Mouse (Mus musculus): ENCODE measurements around the gene Palm. TPM values are rescaled to one million over a fixed set of nuclear protein-coding genes. Genes with fewer than 3 reads are reported as not detected.

The Palm gene
- polyA plus RNA-seq, 1 experiment = 15.4 TPM

DNA sequence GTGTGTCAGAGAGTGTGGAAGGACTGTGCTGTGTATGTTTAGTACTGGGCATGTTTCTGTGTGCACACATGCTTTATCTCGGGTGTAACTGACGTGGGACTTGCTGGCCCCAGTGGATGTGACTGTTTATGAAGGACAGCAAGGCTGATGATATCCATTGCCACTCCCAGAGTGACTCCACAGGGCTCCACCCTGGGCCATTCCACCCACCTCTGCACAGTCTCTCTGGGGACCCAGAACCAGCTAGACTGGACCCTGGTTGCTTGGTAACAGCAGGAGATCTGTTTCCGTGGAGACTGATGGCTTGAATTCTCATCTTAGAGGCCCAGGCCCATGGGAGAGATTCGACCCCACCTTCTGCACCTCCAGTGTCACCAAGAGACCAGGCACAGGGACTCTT, 24.9 kb downstream of the Palm start:
- WGBS = 41% methylated on average over 4 of the region's 4 CpGs
- DNase-seq (ENCODE audit: low read depth, low spot score) = no peak

DNA sequence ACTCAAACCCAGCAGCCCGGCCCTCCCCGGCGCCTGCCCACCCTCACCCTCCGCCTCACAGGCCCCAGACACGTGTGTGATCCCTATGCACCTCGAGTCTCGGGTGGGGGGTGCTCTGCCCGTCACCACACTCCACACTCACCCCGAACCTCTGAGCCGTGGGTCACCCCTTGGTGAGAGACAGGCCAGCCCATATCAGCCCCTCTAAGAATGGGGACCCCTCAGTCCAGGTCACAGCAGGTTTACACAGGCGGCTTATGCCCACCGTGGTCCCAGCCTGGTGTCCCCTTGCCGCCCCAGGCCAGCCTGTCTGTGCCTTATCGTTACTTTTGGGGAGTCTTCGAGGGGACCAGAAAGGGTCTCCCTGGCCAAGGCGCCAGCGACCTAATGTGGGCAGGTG, 26.2 kb downstream of the Palm start:
- WGBS = 81% methylated on average over 17 of the region's 17 CpGs
- DNase-seq (ENCODE audit: low read depth, low spot score) = no peak

DNA sequence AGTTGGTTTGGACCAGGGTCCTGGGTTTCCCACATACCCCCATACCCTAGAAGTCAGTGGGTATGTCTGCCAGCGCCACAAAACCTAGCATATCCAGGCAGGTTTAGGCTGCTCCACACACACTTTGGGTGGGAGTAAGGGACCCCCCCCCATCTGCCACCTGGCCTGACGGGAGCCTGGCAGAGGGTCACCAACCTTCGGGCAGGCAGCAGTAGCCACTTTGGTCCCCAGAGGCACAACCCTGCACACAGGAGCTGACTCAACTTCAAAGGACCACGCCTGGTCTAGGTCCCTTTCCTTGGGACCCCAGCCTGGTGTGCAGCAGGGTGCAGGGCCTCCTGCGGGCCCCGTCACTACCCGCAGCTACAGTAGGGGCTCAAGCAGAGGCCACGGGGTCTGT, 26.9 kb downstream of the Palm start:
- 46% methylated on average over 8 of the region's 8 CpGs for WGBS
- DNase-seq (ENCODE audit: low read depth, low spot score) = no peak

DNA sequence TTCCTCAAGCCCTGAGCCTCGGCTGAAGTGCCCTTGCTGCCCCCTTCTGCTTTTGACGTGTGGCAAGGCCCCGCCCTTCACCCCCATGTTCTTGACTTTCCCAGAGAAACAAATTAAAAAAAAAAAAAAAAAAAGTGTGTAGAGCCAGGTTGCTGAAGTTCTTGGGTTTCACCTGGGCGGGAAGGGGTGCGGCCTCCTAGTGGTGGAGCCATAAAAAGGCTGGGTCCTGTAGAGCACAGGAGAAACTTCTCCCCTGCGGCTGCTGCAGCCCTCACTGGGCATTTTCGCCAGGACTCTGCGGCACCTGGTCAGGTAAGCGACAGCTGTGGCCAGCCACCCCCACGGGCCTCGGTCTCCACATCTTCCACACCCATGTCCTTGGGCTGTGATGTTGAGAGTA, 27.4 kb downstream of the Palm start, which contains the start of gene Misp:
Gene Misp, plus strand, starts transcription at position 208 of the 400 bp plus-strand sequence.
- no peak for DNase-seq (ENCODE audit: low read depth, low spot score)
- 28% methylated on average over 11 of the region's 11 CpGs for WGBS

DNA sequence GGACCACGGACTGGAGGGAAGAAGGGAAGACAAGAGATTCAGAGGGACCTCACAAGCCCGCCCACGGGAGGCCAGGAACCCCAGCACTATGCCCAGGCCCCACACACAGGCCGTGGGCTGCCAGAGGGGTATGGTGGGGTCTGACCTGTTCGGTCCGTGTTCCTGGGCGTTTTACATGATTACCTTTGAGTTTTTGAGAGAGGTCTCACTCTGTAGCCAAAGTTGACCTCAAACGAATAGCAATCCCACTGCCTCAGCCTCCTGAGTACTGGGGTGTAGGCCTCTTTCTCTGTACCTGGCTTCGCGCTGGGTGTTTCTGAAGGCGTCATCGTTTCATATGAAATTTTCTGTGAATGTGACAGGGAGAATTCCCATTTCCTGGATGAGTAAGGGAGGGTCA, 28.4 kb downstream of the Palm start:
- WGBS = 35% methylated on average over 12 of the region's 12 CpGs
- no peak for DNase-seq (ENCODE audit: low read depth, low spot score)

DNA sequence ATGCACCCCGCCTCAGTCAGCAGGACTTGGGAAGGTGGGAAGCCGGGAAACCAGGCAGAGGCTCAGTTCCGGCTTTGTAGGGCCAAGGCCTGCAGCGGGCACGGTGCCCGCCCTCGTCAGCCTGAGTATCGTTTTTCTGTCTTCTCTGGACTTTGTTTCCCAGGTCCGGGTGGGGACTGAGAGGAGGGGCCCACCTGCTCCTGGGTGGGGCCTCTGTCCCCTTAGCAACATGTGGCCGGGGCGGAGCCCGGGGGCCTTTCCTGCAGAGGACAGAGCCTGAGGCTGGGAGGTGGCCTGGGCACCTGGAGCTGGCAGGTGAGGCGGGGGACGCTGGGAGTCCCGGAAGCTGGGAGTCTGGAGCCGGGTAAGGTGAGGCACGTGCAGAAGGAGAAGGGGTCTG, 29.0 kb downstream of the Palm start:
- no peak for DNase-seq (ENCODE audit: low read depth, low spot score)
- WGBS = 25% methylated on average over 17 of the region's 17 CpGs

DNA sequence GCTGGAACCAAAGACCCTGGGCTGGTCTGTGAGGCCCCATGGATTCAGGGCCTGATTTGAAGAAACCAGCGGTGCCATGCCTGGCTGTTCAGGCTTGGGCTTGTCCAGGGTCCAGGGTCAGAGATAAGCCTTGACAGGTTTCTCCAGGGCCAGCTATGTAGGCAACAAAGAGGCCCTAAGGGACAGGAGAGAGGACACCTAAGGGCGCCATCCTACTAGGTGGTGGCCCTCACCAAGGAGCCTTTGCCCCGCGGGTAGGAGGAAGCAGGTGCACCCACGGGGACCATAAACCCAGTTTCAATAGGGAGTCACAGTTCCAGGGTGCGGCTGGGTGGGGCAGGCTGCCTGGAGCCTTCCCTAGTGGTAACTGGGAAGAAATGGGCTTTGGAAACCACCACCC, 29.6 kb downstream of the Palm start:
- 26% methylated on average over 6 of the region's 6 CpGs for WGBS
- no peak for DNase-seq (ENCODE audit: low read depth, low spot score)

DNA sequence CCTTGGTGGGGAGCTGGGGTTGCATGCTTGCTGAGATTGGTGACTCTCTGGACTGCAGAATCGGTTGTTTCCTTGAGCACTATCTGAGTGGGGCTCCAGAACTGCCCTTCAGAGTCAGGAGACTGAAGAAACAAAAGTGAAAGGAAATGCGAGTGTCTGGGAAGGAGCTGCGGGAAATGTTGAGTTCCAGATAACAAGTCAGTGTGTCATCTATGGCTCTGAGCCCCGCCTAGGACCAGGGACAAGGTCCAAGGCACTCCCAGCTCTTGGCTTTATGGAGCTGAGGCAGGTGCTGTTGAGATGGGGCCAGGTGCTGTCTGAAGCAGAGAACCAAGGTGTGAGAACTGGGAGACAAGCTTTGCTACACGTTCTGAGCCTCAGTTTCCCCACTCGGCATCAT, 31.0 kb downstream of the Palm start:
- 11% methylated on average over 6 of the region's 6 CpGs for WGBS
- peak; percentile 93 for DNase-seq (ENCODE audit: low read depth, low spot score)

DNA sequence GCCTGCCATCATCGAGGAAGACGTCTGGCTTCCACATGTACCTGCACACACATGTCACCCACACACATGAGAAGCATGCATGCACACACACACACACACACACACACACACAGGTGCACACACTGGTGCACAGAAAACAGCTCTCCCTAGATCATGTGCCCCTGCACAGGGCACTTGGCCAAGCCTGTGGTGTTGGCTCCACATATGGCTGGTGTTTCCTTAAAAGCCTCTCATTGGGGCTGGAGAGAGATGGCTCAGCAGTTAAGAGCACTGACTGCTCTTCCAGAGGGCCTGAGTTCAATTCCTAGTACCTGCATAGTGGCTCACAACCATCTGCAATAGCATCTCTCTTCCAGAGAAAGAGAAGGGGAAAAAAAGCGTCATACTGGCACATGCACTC, 38.2 kb downstream of the Palm start:
- no peak for DNase-seq (ENCODE audit: low read depth, low spot score)
- WGBS = 75% methylated on average over 3 of the region's 3 CpGs

DNA sequence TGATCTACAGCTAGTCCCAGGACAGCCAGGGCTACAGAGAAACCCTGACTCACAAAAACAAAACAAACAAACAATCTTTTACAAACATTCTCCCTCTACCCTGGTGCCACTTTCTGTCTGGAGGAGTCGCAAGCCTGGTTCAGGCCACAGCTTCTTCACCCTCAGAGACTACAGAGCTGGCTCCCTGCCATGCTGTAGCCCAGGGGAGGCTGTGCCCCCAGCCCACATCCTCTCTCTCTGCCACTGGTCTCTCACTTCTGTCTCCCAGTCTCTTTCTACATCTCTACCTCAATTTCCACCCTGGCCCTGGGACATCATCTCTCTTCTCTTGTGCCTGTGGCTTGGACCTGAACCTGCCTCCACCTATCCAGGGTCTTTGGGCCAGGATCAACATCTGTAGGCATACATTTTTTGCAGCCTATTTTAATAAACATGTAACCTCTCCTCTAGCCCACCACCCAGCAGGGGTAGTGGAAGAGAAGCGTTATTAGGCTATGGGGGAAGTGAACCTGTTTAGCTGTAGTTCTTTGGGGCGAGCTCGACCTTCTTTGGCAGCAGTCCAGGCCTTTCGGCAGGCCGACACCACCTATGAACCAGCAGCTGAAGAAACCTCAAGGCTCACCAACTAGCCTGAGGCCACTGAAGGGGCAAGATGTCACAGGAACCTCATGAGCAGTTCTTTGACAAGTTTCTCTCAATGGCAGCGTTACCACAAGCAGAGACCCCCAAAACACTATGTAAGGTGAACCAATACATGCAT, 38.8 kb downstream of the Palm start:
- 38% methylated on average over 7 of the region's 7 CpGs for WGBS
- DNase-seq (ENCODE audit: low read depth, low spot score) = no peak

DNA sequence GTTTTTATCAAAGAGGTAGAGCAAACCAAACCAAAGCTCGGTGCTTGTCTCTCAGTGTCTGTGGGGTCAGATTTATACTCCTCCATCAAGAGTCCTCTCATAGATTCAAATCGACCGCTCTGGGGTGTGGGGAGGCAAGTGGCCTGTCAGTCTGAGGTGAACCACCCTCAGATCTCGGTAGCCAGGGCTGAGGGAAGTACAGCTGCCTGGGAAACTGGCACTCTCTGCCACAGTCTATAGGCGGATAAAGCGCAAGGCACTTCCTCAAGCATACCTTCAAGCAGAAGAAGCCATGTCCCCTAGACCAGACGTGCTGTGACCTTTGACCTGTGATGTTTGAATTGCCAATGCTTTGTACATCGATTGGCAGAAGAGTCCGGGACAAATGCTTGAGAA, 39.4 kb downstream of the Palm start:
- 41% methylated on average over 9 of the region's 9 CpGs for WGBS
- no peak for DNase-seq (ENCODE audit: low read depth, low spot score)

DNA sequence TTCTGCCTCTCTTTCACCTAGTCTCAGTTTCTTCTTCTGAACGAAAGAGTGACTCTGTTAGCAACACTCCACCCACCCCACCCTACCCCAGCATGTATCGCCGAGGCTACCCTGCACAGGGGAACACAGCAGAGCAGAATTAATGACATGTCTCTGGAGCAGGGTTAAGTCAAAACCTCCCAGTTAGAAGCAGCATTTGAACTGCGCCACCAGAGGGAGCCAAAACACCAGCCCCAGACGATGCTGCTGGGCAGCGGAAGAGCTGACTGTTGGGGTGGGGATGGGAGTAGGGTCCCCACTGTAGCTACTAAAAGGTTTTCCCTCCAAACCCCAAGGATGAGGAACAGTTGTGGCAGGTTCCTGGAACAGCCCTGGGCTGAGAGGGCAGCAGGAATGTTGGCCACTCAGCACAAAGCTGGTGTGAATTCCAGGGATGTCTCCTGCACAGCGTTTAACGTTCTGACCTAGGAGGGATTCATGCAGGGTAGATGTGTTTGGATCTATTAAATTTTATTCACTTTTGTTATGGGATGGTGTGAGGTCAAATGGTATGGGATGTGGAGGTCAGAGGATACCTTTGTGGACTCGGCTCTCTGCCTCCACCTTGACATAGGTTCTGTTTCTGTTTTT, 41.5 kb downstream of the Palm start:
- 14% methylated on average over 9 of the region's 9 CpGs for WGBS
- DNase-seq (ENCODE audit: low read depth, low spot score) = no peak

DNA sequence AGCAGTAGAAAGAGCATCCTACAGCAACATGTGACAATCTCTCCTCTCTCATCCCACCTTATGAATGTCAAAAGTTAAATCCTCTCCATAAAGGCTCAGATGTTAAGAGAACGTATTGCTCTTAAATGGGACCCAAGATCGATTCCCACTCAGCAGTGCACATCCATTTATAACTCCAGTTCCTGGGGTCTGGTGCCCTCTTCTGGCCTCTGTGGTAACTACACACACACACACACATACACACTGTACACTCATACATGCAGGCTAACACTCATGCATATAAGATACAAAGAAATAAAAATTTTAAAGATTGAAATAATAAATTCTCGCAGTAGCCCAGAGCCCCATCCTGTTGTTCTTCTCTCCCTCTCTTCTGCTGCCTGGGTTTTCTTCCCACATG, 43.5 kb downstream of the Palm start:
- 94% methylated on average over 3 of the region's 3 CpGs for WGBS
- no peak for DNase-seq (ENCODE audit: low read depth, low spot score)

DNA sequence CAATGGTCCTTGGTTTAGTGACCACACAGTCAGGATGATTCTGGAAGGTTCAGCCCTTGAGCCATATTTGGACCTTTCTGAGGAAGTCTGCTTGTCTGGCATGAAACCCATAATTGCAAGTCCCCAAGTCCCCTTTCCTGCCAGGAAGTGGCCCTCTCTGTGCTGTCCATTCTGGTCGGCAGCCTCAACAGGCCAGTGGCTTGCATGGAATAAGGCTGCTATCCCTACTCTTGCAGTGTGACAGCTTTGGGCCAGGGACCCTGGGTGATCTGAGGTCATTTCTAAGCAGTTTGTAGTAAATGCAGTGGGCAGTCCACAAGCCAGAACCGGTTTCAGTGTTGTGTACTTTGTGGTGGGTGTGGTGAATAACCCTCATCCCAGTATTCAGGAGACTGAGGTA, 44.8 kb downstream of the Palm start:
- WGBS = 32% methylated on average over 2 of the region's 2 CpGs
- DNase-seq (ENCODE audit: low read depth, low spot score) = no peak

DNA sequence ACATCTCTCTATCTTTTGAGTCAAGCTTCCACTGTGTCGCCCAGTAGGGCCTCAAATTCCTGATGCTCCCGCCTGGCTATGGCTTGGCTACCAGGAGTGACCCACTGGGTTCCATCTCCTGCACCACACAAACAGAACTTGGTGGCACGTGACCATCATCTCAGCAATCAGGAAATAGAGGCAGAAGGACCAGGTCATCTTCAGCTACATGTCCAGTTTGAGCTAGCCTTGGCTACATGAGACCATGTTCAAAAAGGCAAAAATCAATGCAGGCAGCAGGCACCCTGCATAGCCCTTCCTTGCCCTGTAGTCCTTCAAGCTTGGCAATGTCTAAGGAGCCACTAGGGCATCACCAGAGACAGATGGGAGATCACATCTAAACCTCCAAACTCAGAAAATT, 46.7 kb downstream of the Palm start:
- DNase-seq (ENCODE audit: low read depth, low spot score) = no peak
- WGBS = 93% methylated on average over 3 of the region's 3 CpGs

DNA sequence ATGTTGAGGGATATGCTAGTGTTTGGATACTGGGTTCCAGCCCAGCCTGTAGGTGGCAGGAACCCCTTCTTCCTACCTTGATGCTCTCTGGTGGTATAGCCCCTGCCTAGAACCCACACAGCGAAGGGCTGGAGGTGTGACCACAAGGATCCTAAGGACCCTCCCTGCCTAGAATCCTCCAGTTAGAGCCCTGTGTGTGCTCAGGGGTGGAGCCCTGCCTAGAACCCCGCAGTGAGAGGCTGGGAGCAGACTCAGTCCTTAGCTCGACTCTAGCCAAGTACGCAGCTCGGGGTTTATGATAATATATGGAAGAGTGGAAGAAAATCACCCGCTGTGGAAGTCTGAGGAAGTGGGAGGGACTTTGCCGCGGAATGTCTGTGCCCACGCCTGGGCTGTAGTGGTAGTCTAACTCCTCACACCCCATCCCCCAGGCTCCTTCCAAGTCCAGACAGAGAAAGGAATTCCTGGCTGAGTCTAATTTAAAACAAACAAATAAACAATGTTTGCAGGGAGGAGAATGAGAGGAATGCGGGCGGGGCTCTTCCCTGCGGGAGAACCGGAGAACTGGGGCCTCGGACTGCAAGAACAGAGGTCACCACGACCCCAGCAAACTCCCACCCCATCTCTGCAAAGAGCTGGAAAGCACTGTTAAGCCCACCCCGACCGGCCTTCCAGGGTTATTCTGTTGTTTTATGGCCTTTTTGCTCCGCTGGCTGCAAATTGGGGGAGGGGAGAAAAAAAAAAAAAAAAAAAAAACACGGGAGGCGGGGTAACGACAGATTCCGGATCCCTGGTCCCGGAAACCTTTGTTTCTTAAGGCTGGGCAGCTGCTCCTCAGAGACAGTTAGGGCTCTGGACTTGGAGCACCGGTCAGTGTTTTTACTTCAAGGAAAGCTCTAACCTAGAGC, 47.5 kb downstream of the Palm start:
- DNase-seq (ENCODE audit: low read depth, low spot score) = no peak
- 2% methylated on average over 24 of the region's 24 CpGs for WGBS

DNA sequence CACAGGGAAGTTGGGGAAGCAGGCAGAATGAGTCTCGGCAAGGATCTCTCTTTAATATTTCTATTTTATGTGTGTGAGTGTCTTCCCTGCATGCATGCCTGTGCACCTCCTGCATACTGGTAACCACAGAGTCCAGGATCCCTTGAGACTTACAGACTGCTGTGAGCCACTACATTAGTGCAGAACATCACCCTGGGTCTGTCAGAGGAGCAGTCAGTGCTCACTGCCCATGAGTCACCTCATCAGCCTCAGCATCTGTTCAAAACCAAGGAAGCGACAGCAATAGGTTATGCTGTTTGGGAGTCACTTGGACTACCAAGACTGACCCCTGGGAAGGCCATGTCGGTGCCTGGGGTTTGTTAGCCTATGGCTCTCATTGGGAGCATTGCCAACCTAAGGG, 49.0 kb downstream of the Palm start:
- no peak for DNase-seq (ENCODE audit: low read depth, low spot score)
- WGBS = 62% methylated on average over 3 of the region's 3 CpGs

DNA sequence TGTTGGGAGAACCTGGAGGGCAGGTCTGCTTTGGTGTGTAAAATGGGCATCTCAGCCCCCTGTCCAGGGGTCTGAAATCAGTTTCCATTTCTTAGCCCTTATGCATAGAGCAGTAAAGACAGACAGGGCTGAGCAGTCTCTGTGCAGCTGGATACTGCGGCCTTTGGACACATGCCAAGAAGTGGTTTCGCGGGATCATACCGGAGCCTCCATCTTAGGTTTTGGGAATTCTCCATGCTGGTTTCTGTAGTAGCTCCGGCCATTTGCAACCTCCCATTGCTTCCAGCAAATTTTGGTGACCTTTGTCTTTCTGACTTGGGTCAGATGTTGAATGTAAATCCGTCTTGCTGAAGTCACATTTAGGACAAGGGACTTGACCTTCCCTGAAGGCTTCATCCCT, 50.1 kb downstream of the Palm start:
- WGBS = 43% methylated on average over 6 of the region's 6 CpGs
- DNase-seq (ENCODE audit: low read depth, low spot score) = no peak

DNA sequence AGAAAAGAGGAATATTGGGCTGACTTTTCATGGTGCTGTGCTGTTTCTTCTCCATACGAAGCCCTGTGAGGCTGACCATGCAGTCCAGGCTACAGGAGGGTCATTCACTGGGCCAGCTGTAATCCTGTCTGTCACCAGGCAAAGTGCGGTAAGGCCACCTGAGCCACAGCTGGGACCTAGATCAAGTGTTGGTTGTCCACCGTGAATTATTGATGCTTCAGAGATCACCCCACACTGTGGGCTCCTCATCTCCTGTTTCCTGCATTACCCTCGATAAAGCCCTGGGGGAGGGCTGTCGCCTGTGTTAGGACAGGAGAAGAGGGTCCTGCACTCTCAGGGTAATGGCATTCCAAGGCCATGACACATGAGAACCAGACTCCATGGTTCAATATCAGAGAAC, 53.2 kb downstream of the Palm start:
- no peak for DNase-seq (ENCODE audit: low read depth, low spot score)
- WGBS = 71% methylated on average over 5 of the region's 5 CpGs

DNA sequence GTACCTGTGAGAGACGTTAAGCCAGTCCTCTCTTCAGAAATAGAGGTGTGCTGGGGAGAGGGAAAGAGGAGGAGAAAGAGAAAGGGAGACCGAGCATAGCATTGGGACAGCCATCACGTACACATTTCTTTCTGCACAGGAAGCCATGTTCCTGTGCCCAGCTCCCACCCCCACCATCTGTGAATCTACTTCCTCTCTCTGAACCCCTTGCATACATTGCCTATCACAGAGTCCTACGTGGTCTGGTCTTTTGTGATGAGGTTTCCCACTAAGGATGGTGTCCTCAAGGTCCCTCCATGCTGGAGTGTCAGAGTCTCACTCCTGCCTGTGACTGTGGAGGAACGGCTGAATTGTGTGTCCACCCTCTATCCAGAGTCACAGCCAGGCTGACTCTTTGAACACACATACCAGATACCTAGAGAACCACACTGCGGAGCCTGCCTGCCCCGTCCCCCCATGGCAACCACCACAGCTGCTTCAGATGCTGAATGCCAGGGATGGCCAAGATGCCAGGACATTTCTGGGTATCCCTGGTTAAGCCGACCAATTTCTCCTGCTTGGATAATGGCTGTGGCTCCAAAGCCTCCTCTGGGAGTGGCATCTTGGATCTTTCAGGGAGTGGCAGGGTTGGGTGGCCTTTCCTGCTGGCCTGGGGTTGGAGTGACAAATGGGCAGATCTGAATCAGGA, 56.7 kb downstream of the Palm start:
- no peak for DNase-seq (ENCODE audit: low read depth, low spot score)
- 75% methylated on average over 8 of the region's 8 CpGs for WGBS

Data from large intestine, adult 2 months (tissue).